Mouse (Mus musculus) spleen, postnatal 36 days (tissue): ENCODE measurements around the gene Olfr1222.
"Not testable (repeated sequence)": the region's sequence is repeated elsewhere in the genome, so short reads cannot be mapped to it uniquely, and the experiment has no call there.

Experiments used
- DNase-seq, 2 experiments: peaks; one replicate each; pipeline ENCODE4 v3.0.0; 2022; ENCODE audit warnings: low spot score in 2 of 2, mixed read lengths in 1 of 2

Gene Olfr1222

GRCm38 (mm10) chr2:89132954-89133353 is at the start of gene Olfr1222:
Olfr1222 (minus strand) TSS chr2:89133054.
- DNase-seq, result no peak

GRCm38 (mm10) chr2:89174569-89174968 is 41.7 kb upstream of the Olfr1222 start, which contains the start of gene Olfr1225:
Olfr1225 (minus strand) TSS chr2:89174669.
- no peak for DNase-seq

- not testable (repeated sequence) for DNase-seq
These were observed 31.9 kb upstream of the Olfr1222 start for GRCm38 (mm10) chr2:89164711-89165110.

- not testable (repeated sequence) for DNase-seq
These were observed 31.1 kb upstream of the Olfr1222 start, which contains the start of gene Olfr1224-ps1 for GRCm38 (mm10) chr2:89163991-89164390. Olfr1224-ps1 (minus strand) TSS chr2:89164091.

- no peak for DNase-seq
These were observed 18.6 kb upstream of the Olfr1222 start, which contains the start of gene Olfr1223 for GRCm38 (mm10) chr2:89151460-89151859. Olfr1223 (minus strand) TSS chr2:89151560.

- no peak for DNase-seq
These were observed 15.7 kb downstream of the Olfr1222 start, which contains the start of gene Olfr1221 for GRCm38 (mm10) chr2:89117183-89117582. Olfr1221 (minus strand) TSS chr2:89117283.

- no peak for DNase-seq
These were observed 26.1 kb downstream of the Olfr1222 start, which contains the start of gene Olfr1220 for GRCm38 (mm10) chr2:89106735-89107134. Olfr1220 (minus strand) TSS chr2:89106835.

- DNase-seq, result no peak
These were observed 27.2 kb downstream of the Olfr1222 start for GRCm38 (mm10) chr2:89105651-89106050.

- DNase-seq, result no peak
These were observed 39.0 kb downstream of the Olfr1222 start for GRCm38 (mm10) chr2:89093848-89094247.

GRCm38 (mm10) chr2:89083413-89083812 is 49.4 kb downstream of the Olfr1222 start, which contains the start of gene Olfr1219:
Olfr1219 (minus strand) TSS chr2:89083513.
- DNase-seq, result no peak

GRCm38 (mm10) chr2:89081487-89081886 is 51.4 kb downstream of the Olfr1222 start:
- DNase-seq, result no peak
